In the genomic region with DNA sequence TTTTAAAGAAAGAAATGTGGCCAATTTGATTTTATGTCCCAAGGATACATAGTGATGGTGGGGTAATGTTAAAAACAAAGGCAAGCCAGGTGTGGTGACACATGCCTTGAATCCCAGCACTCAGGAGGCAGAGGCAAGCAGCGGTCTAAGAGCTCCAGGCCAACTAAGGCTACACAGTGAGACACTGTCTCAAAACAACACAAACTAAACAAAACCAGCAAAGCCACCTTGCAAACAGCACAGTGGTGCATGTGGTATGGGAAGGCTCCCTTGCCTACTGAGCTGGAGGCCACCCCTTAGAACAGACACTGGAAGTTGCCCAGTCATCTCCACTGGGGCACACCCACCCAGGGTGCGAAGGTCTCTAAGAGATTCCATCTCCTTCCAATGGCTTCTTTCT, we compare ENCODE assay signal across 10 mouse cellular contexts. TPM values are rescaled to one million over a fixed set of nuclear protein-coding genes. Genes with fewer than 3 reads are reported as not detected.
DNase-seq lines count a peak whose midpoint lies in the region; ATAC-seq lines count a peak whose summit lies in the region.
"Had no signal": no experiment of that assay in that cellular context is flagged by ENCODE, and none has a peak within 500 bp of the region (broad histone marks: within the 10 kb centered on the region; RNA-seq: fewer than 3 reads in every experiment).

No protein-coding gene starts in this region.

- intact Hi-C loops in heart, postnatal 25 days (cut with DNase I): no loop called here

- H3K36me3 ChIP-seq in heart, embryonic 12.5 days: no peaks in the 10 kb centered on the region
- peaks cover 12% of the 10 kb centered on the region; the same call in 1 of the 2 replicates for H3K36me3 ChIP-seq in embryonic facial prominence, embryonic 14.5 days (ENCODE audit: control insufficient read depth, insufficient read depth, low read length)
- peaks cover 44% of the 10 kb centered on the region for H3K36me3 ChIP-seq in limb, embryonic 10.5 days
- peaks cover 6% of the 10 kb centered on the region; the same call in 1 of the 2 replicates for H3K36me3 ChIP-seq in neural tube, embryonic 11.5 days (ENCODE audit: control insufficient read depth, insufficient read depth, low read length)

- H3K9ac ChIP-seq in heart, embryonic 12.5 days: no peak overlapping the region
- peak overlapping the region; percentile 89; the same call in 1 of the 2 replicates for H3K9ac ChIP-seq in embryonic facial prominence, embryonic 14.5 days (ENCODE audit: low read depth, low read length)
- peak overlapping the region; percentile 90 for H3K9ac ChIP-seq in neural tube, embryonic 11.5 days (ENCODE audit: low read length)

- H3K4me2 ChIP-seq in heart, embryonic 12.5 days: peak overlapping the region; percentile 88
- H3K4me2 ChIP-seq in embryonic facial prominence, embryonic 14.5 days (ENCODE audit: low read depth, low read length): peak overlapping the region; percentile 93
- peak overlapping the region; percentile 92 for H3K4me2 ChIP-seq in neural tube, embryonic 11.5 days (ENCODE audit: low read depth)

- no peaks in the 10 kb centered on the region for H3K9me3 ChIP-seq in heart, embryonic 12.5 days (replicated peaks)
- no peaks in the 10 kb centered on the region for H3K9me3 ChIP-seq in embryonic facial prominence, embryonic 14.5 days (ENCODE audit: control insufficient read depth, low read length)
- H3K9me3 ChIP-seq in limb, embryonic 10.5 days (replicated peaks): 0 out of 2 replicates have a peak, but pooled peaks cover 2% of the 10 kb centered on the region
- H3K9me3 ChIP-seq in neural tube, embryonic 11.5 days (ENCODE audit: control insufficient read depth, low read length): no peaks in the 10 kb centered on the region

- 67% methylated on average over 2 of the region's 2 CpGs for WGBS in heart, embryonic 12.5 days
- 77% methylated on average over 2 of the region's 2 CpGs for WGBS in embryonic facial prominence, embryonic 14.5 days
- WGBS in limb, embryonic 10.5 days: 79% methylated on average over 2 of the region's 2 CpGs
- 71% methylated on average over 2 of the region's 2 CpGs for WGBS in neural tube, embryonic 11.5 days

- peaks cover 88% of the 10 kb centered on the region for H3K27me3 ChIP-seq in heart, embryonic 12.5 days (replicated peaks)
- no peaks in the 10 kb centered on the region for H3K27me3 ChIP-seq in embryonic facial prominence, embryonic 14.5 days (replicated peaks; ENCODE audit: control insufficient read depth, insufficient read depth, low read length)
- H3K27me3 ChIP-seq in limb, embryonic 10.5 days (ENCODE audit: low read depth, poor library complexity, severe bottlenecking): 0 out of 2 replicates have a peak, but pooled peaks cover 5% of the 10 kb centered on the region
- no peaks in the 10 kb centered on the region for H3K27me3 ChIP-seq in neural tube, embryonic 11.5 days (ENCODE audit: control insufficient read depth, insufficient read depth, low read length)

- no peak overlapping the region for H3K27ac ChIP-seq in heart, embryonic 12.5 days (ENCODE audit: poor library complexity, severe bottlenecking)
- no peak overlapping the region for H3K27ac ChIP-seq in embryonic facial prominence, embryonic 14.5 days (replicated peaks; ENCODE audit: low read depth, low read length)
- peak overlapping the region; percentile 98 for H3K27ac ChIP-seq in limb, embryonic 10.5 days
- no peak overlapping the region for H3K27ac ChIP-seq in neural tube, embryonic 11.5 days (ENCODE audit: low read depth, low read length)

- no peak for ATAC-seq in heart, embryonic 12.5 days (ENCODE audit: insufficient number of reproducible peaks, low FRiP score)
- ATAC-seq in embryonic facial prominence, embryonic 14.5 days (ENCODE audit: low read depth): no peak
- ATAC-seq in neural tube, embryonic 11.5 days (ENCODE audit: insufficient read depth, low FRiP score, low TSS enrichment): no peak

- DNase-seq in heart, postnatal 25 days (ENCODE audit: low spot score): no peak
- DNase-seq in embryonic facial prominence, embryonic 14.5 days (ENCODE audit: low spot score): no peak
- no peak for DNase-seq in limb, embryonic 10.5 days (ENCODE audit: low spot score)
- no peak for DNase-seq in neural tube, embryonic 11.5 days (ENCODE audit: low spot score)
- no peak for DNase-seq in spleen, postnatal 14 days (ENCODE audit: low spot score in 2 of 2)
- no peak for DNase-seq in layer of hippocampus, adult 9-10 months (ENCODE audit: low spot score)
- no peak for DNase-seq in spleen, adult 18-20 months
- DNase-seq: gastrocnemius, postnatal 25 days had no signal

- H3K4me3 ChIP-seq in heart, embryonic 12.5 days: peak overlapping the region; percentile 59; the same call in 1 of the 2 replicates
- H3K4me3 ChIP-seq in embryonic facial prominence, embryonic 14.5 days (ENCODE audit: low read depth, low read length): peak overlapping the region; percentile 80
- H3K4me3 ChIP-seq in limb, embryonic 10.5 days: peak overlapping the region; percentile 90
- peak overlapping the region; percentile 79 for H3K4me3 ChIP-seq in neural tube, embryonic 11.5 days (ENCODE audit: low read depth, low read length)

- 0 out of 2 replicates have a peak, but pooled peaks cover 8% of the 10 kb centered on the region for H3K4me1 ChIP-seq in heart, embryonic 12.5 days (replicated peaks)
- peaks cover 10% of the 10 kb centered on the region for H3K4me1 ChIP-seq in embryonic facial prominence, embryonic 14.5 days (ENCODE audit: control insufficient read depth, insufficient read depth, low read length)
- H3K4me1 ChIP-seq in limb, embryonic 10.5 days: peaks cover 26% of the 10 kb centered on the region
- peaks cover 12% of the 10 kb centered on the region for H3K4me1 ChIP-seq in neural tube, embryonic 11.5 days (ENCODE audit: control insufficient read depth, insufficient read depth, low read length)

RNA-seq across cellular contexts. Expression of gene B4galnt4, which starts 1.0 kb away (rescaled TPM):
- polyA plus RNA-seq in heart, embryonic 12.5 days (2016; fragmentation: Nextera tagmentation; extraction: Ambion mirVana): 2.0 and 2.5 TPM in 2 replicates
- under 1 TPM in 1 of 2 experiments, not detected in 1; 0.08 TPM for total RNA-seq in heart, postnatal 25 days (2021)
- 6.6 and 10.3 TPM in 2 replicates for polyA plus RNA-seq in embryonic facial prominence, embryonic 14.5 days (2014; fragmentation: Nextera tagmentation; extraction: Ambion mirVana)
- polyA plus RNA-seq in limb, embryonic 10.5 days (2016; fragmentation: Nextera tagmentation; extraction: Ambion mirVana): 26.2 and 30.7 TPM in 2 replicates
- polyA plus RNA-seq in neural tube, embryonic 11.5 days (2014; fragmentation: Nextera tagmentation; extraction: Ambion mirVana): 14.5 and 17.1 TPM in 2 replicates
- total RNA-seq: gastrocnemius, postnatal 25 days had no signal

RNA-seq across cellular contexts. Expression of gene Pkp3, which starts 18.1 kb away (rescaled TPM):
- 0.41 and 0.50 TPM in 2 replicates for polyA plus RNA-seq in heart, embryonic 12.5 days (2016; fragmentation: Nextera tagmentation; extraction: Ambion mirVana)
- under 1 TPM in 1 of 2 experiments, not detected in 1; 0.31 TPM for total RNA-seq in heart, postnatal 25 days (2021)
- polyA plus RNA-seq in embryonic facial prominence, embryonic 14.5 days (2014; fragmentation: Nextera tagmentation; extraction: Ambion mirVana): 30.0 and 33.5 TPM in 2 replicates
- 6.0 and 8.2 TPM in 2 replicates for polyA plus RNA-seq in limb, embryonic 10.5 days (2016; fragmentation: Nextera tagmentation; extraction: Ambion mirVana)
- 2.3 and 2.7 TPM in 2 replicates for polyA plus RNA-seq in neural tube, embryonic 11.5 days (2014; fragmentation: Nextera tagmentation; extraction: Ambion mirVana)

RNA-seq across cellular contexts. Expression of gene Gm17387, which starts 31.0 kb away (rescaled TPM):
- polyA plus RNA-seq in heart, embryonic 12.5 days (2016; fragmentation: Nextera tagmentation; extraction: Ambion mirVana): not detected in 2 replicates
- total RNA-seq in heart, postnatal 25 days (2021): not detected
- not detected in 2 replicates for polyA plus RNA-seq in embryonic facial prominence, embryonic 14.5 days (2014; fragmentation: Nextera tagmentation; extraction: Ambion mirVana)
- not detected in 2 replicates for polyA plus RNA-seq in limb, embryonic 10.5 days (2016; fragmentation: Nextera tagmentation; extraction: Ambion mirVana)
- not detected in 2 replicates for polyA plus RNA-seq in neural tube, embryonic 11.5 days (2014; fragmentation: Nextera tagmentation; extraction: Ambion mirVana)
- total RNA-seq: gastrocnemius, postnatal 25 days had no signal
- polyA plus RNA-seq: thymus, postnatal 0 days had no signal

RNA-seq across cellular contexts. Expression of gene Sigirr, which starts 40.4 kb away (rescaled TPM):
- polyA plus RNA-seq in heart, embryonic 12.5 days (2016; fragmentation: Nextera tagmentation; extraction: Ambion mirVana): 2.2 and 2.9 TPM in 2 replicates
- total RNA-seq in heart, postnatal 25 days (2021): 1 to 10 TPM; 4.8 to 7.7 TPM
- 4.0 and 4.4 TPM in 2 replicates for polyA plus RNA-seq in embryonic facial prominence, embryonic 14.5 days (2014; fragmentation: Nextera tagmentation; extraction: Ambion mirVana)
- 2.3 TPM in 2 replicates for polyA plus RNA-seq in limb, embryonic 10.5 days (2016; fragmentation: Nextera tagmentation; extraction: Ambion mirVana)
- polyA plus RNA-seq in neural tube, embryonic 11.5 days (2014; fragmentation: Nextera tagmentation; extraction: Ambion mirVana): 2.4 and 3.1 TPM in 2 replicates

RNA-seq across cellular contexts. Expression of gene Ifitm6, which starts 42.2 kb away (rescaled TPM):
- polyA plus RNA-seq in heart, embryonic 12.5 days (2016; fragmentation: Nextera tagmentation; extraction: Ambion mirVana): not detected in 2 replicates
- under 1 TPM in 1 of 2 experiments, not detected in 1; 0.42 TPM for total RNA-seq in heart, postnatal 25 days (2021)
- polyA plus RNA-seq in embryonic facial prominence, embryonic 14.5 days (2014; fragmentation: Nextera tagmentation; extraction: Ambion mirVana): 1.6 and 2.1 TPM in 2 replicates
- 0.31 TPM in 1 of 2 replicates, not detected in the other for polyA plus RNA-seq in limb, embryonic 10.5 days (2016; fragmentation: Nextera tagmentation; extraction: Ambion mirVana)
- not detected in 2 replicates for polyA plus RNA-seq in neural tube, embryonic 11.5 days (2014; fragmentation: Nextera tagmentation; extraction: Ambion mirVana)
- total RNA-seq: gastrocnemius, postnatal 25 days had no signal
